ENCODE assay signal across 10 mouse cellular contexts in genomic region chr7:118889046-118889680, GRCm38 (mm10). TPM values are rescaled to one million over a fixed set of nuclear protein-coding genes. Genes with fewer than 3 reads are reported as not detected.
DNase-seq lines count a peak whose midpoint lies in the region; TF ChIP-seq lines count a peak whose summit lies in the region.
"Had no signal": no experiment of that assay in that cellular context is flagged by ENCODE, and none has a peak within 500 bp of the region (broad histone marks: within the 10 kb centered on the region; RNA-seq: fewer than 3 reads in every experiment).

No protein-coding gene starts in this region.

- H3K4me3 ChIP-seq in layer of hippocampus, adult 2 months: no peak overlapping the region

- H3K27ac ChIP-seq in layer of hippocampus, adult 2 months: peak overlapping the region; percentile 48
- H3K27ac ChIP-seq: kidney, postnatal 0 days; liver, embryonic 14.5 days had no signal

- no peak for TF ChIP-seq CTCF in layer of hippocampus, adult 2 months (conservative IDR thresholded peaks at IDR 0.05)

- DNase-seq in layer of hippocampus, adult 2 months (ENCODE audit: low spot score in 2 of 2): no peak
- no peak for DNase-seq in layer of hippocampus, adult 8-10 months (ENCODE audit: low spot score in 2 of 2)
- DNase-seq in Muller cell, postnatal 12 days (ENCODE audit: inconsistent ontology term): peak; percentile 71
- DNase-seq in embryo, embryonic 11 days: peak; percentile 59
- peak; percentile 22 for DNase-seq in lung, postnatal 36 days
- no peak for DNase-seq in spleen, adult 18-20 months
- DNase-seq in heart, adult 9 months (ENCODE audit: low spot score in 2 of 2): no peak
- DNase-seq: gastrocnemius, postnatal 36 days had no signal

RNA-seq across cellular contexts. Expression of gene Knop1, which starts 33.1 kb away (rescaled TPM):
- total RNA-seq in layer of hippocampus, adult 2 months (2021): 10 to 100 TPM; 24.3 to 26.6 TPM
- 10 to 100 TPM; 23.2 to 30.3 (median 26.3) TPM for total RNA-seq in layer of hippocampus, adult 8-10 months (2022)

RNA-seq across cellular contexts. Expression of gene Iqck, which starts 33.6 kb away (rescaled TPM):
- 1 to 10 TPM; 4.9 to 5.4 TPM for total RNA-seq in layer of hippocampus, adult 2 months (2021)
- 1 to 10 TPM; 2.8 to 5.7 (median 4.5) TPM for total RNA-seq in layer of hippocampus, adult 8-10 months (2022)

Comparison
In these comparisons a context has a peak if more than half of its experiments do, and no peak if none do; other contexts are left out.
1. DNase-seq: peak in Muller cell, postnatal 12 days (single experiment), embryo, embryonic 11 days (single experiment) and lung, postnatal 36 days (single experiment); none in layer of hippocampus, adult 2 months (0 of 2), layer of hippocampus, adult 8-10 months (0 of 2), spleen, adult 18-20 months (0 of 2) and heart, adult 9 months (0 of 2).